Mouse (Mus musculus) right cerebral cortex, postnatal 4 days (tissue): ENCODE data around the gene Fkbp5.
"Not testable (repeated sequence)": the region's sequence is repeated elsewhere in the genome, so short reads cannot be mapped to it uniquely, and the experiment has no call there.

Source experiments
- DNase-seq: peaks from one replicate; pipeline ENCODE4 v3.0.0-alpha.2; 2022

Gene Fkbp5

GRCm38 (mm10) chr17:28517441-28517955 lies at the start of gene Fkbp5:
TSS of gene Fkbp5 (minus strand) at chr17:28517527.
- DNase-seq: peak; percentile 45

- DNase-seq: no peak
Observed at GRCm38 (mm10) chr17:28565181-28565580, 47.9 kb upstream of the Fkbp5 start.

DNA sequence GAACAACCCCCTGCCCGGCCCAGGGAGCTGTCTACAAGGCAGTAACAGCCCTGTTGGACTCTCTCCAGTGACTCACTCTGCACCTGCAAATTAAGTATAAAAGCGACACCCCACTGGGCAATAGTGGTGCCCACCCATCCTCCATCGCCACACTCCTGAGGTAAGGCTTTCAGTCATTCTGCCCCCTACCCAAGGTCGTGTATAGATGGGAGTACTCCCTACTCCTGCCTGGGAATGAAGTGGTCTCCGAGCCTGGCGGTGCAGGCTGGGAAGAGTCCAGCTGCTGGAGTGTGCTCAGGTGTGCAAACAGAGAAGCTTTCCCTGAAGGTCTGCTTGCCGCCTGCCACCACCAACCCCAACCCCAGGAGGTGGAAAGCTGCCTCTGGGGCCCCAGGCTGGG lies 44.3 kb upstream of the Fkbp5 start:
- DNase-seq: no peak

- no peak for DNase-seq
Observed at GRCm38 (mm10) chr17:28560598-28560997, 43.3 kb upstream of the Fkbp5 start, which contains the start of gene Clps. TSS of gene Clps (minus strand) at chr17:28560766.

DNA sequence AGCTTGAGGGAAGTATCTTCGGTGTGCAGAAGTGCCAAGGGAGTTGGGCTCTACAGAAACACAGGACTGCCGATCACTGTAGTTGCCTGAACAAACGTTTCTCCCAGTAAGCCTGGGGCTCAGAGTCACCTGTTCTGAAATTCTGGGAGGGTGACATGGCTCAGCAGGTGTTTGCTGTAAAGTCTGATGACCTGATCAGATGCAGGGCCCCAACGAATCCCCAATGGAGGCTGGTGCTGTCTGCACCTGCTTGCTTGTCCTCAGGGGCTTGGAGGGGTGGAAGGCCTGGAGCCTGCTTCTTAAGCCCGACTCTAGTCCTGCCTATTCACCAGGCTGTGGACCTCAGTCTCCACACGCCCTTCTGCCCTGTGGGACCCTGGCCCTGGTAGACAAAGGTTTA lies 40.4 kb upstream of the Fkbp5 start:
- DNase-seq: no peak

- DNase-seq: no peak
Observed at GRCm38 (mm10) chr17:28556635-28557396, 39.5 kb upstream of the Fkbp5 start.

GRCm38 (mm10) chr17:28554021-28554420 lies 36.7 kb upstream of the Fkbp5 start:
- DNase-seq: not testable (repeated sequence)

DNA sequence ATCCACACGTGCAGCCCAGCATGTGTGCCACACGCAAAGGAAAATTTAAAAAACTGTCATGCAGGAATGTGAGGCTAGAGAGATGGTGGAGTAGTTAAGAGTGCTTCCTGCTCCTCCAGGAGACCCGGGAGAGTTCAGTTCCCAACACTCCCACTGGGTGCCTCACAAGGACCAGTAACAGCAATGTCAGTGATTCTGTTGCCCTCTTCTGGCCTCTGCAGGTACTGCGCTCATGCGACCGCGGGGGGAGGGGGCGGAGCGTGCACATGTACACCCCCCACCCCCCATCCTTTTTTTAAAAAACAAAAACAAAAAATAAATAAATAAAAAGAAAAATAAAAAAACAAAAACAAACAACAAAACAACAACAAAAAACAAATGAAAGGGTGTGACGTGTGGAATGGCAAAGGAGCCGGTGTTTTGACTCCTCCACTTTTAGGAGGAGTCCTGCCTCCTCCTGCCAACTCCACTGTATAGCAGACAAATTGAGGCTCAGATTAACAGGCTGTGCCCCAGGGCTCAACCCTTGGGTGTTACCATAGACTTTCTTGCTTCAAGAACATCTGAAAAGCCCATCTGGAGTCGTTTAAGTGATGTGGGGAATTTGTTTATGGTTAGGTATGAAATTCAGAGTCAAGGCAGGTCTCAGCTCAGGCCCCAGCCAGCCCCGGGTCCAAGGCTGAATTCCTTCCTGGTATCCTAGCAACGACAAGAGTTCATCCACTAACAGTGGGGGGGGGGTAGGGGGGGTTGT lies 35.9 kb upstream of the Fkbp5 start:
- peak; percentile 74 for DNase-seq

GRCm38 (mm10) chr17:28549111-28549510 lies 31.8 kb upstream of the Fkbp5 start, which contains the start of gene Clpsl2:
TSS of gene Clpsl2 (plus strand) at chr17:28549411.
- DNase-seq: no peak

DNA sequence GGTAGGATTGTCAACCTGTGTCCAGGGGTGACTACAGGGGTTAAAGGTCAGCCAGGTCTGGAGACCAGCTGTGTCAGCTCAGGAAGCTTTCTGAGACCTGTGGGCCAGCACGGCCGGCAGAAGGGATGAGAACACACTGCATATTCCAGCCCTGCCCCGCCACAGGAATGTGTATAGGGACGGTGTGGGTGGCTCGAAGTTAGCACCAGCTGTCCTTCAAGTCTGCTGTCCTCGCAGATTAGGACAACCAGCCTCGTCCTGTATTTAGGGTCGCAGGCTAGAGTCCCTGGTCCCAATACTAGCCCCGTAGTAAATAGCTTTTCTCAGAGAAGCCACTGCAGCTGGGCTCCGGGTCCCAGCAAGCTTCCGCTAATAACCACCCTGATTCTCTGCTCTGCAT lies 31.2 kb upstream of the Fkbp5 start:
- DNase-seq: no peak

DNA sequence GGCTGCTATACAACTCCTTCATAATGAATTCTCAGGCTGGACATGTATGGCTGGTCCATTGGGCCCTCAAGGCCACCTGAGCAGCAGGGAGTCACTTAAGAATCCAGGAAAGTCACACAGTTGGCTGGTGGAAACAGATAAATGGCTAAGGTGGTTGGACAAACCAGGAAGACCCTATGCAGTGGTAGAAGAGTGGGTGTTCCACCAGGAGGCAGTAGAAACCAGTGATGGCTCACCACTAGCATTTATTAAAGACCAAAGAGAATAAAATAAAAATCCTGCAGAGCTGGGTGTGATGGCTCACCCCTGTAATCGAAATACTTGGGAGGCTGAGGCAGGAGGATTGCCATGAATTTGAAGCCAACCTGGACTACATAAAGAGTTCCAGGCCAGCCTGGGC lies 29.6 kb upstream of the Fkbp5 start:
- DNase-seq: no peak

DNA sequence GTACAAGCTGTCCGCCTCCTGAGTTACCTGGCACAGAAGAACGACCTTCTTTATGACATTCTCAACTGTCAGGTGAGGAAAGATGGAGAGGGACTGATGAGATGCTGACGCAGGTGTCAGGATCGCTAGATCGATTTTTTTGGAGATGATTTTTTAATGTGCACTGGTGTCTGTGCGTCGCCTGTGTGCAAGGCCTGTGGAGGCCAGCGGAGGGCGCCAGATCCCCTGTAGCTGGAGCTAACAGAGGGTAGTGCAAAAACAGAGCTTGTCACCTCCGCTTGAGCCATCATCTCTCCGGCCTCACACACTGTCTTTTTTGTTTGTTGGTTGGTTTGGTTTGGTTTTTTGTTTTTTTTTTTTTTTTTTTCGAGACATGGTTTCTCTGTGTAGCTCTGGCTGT lies 20.6 kb upstream of the Fkbp5 start:
- DNase-seq: no peak

- DNase-seq: no peak
Observed at GRCm38 (mm10) chr17:28533327-28533726, 16.0 kb upstream of the Fkbp5 start.

DNA sequence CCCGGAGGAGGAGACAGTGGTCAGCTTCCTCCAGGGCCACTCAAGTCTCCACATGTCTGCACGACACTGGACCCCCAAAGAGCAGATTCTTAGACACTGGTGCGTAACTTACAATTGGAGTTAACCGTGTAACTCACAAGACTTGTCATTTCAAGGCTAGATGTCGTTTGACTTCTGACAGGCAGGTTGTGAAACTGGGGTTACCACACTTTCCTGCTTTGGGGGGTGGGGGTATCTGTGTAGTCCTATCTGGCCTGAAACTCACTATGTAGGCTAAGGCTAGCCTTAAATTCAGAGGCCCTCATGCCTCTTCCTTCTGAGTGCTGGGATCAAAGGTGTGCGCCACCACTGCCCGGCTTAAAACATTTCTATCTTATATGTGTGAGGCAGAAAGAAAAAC lies 15.2 kb upstream of the Fkbp5 start:
- DNase-seq: no peak

GRCm38 (mm10) chr17:28531946-28532345 lies 14.6 kb upstream of the Fkbp5 start:
- DNase-seq: no peak

DNA sequence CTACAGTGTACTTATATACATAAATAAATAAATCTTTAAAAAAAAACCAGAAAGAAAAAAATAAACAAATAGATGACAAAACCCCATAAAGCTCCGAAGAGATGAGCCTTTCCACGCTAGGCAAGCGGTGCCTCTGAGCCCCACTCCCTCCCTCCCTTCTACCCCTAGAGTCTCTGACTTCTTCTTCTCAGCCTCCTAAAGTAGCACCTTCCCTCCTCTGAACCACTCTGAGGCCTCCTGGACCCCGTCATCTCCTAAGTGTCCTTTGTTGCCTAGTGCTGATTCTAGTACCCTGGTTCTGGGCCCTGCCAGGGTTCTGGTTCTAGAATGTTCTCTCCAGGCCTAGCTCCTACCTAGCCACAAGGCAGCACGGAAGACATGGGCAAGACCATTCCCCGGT lies 13.2 kb upstream of the Fkbp5 start, which contains the start of gene Armc12:
Gene Armc12 (plus strand): TSS at position 301 of the 400 bp plus-strand sequence.
- DNase-seq: no peak

GRCm38 (mm10) chr17:28529116-28529515 lies 11.8 kb upstream of the Fkbp5 start:
- DNase-seq: no peak

GRCm38 (mm10) chr17:28528043-28528351 lies 10.7 kb upstream of the Fkbp5 start:
- DNase-seq: peak; percentile 87

GRCm38 (mm10) chr17:28527184-28528042 lies 10.1 kb upstream of the Fkbp5 start:
- DNase-seq: no peak

- DNase-seq: no peak
Observed at GRCm38 (mm10) chr17:28524831-28525430, 7.6 kb upstream of the Fkbp5 start.

GRCm38 (mm10) chr17:28524009-28524695 lies 6.8 kb upstream of the Fkbp5 start:
- no peak for DNase-seq
